Mouse (Mus musculus) bone marrow, adult 2 months (tissue): ENCODE results near the gene Prkrip1.
"Not testable (repeated sequence)": the region's sequence is repeated elsewhere in the genome, so short reads cannot be mapped to it uniquely, and the experiment has no call there.

ENCODE experiments used
- CTCF ChIP-seq: fragments of 200-500 bp; IDR thresholded peaks from 2 replicates; pipeline ENCODE4 v1.5.1; 2011; ENCODE audit warnings: low read length, control low read depth; ENCODE audit not compliant: control insufficient read depth, insufficient read depth
- POLR2A ChIP-seq: fragments of 200-500 bp; IDR thresholded peaks from 2 replicates; pipeline ENCODE4 v1.6.1; 2011; ENCODE audit warnings: low read depth, mild to moderate bottlenecking, control low read depth, low read length, borderline replicate concordance; ENCODE audit not compliant: control insufficient read depth

DNA sequence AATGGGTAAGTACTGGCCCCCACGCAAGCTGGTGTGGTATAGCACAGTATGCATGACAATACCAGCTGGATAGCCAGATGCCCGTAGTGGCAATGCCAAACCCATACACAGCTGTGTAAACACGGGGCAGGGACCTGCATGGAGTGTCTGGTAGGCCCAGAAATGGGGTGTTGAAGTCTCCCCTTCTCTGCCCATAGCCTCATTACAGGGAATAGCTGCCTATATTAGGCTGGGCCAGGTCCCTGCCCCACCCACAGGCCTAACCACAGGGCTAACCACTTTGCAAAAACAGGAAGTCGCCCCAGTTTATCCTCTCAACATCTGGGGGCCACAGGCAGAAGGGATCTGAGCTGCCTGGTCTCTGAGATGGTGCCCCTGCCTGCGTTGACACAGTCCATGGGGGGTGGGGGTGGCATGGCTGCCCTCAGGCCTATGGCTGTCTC is 49.6 kb downstream of the Prkrip1 start:
- TF ChIP-seq CTCF, POLR2A: not testable (repeated sequence)
